Mouse (Mus musculus) heart, postnatal 36 days (tissue): Measurements from ENCODE around the gene Mblac2. TPM values are rescaled to one million over a fixed set of nuclear protein-coding genes. Genes with fewer than 3 reads are reported as not detected.

Source experiments
- DNase-seq, 2 experiments: peaks; one replicate each; pipeline ENCODE4 v3.0.0; 2021 to 2022
- intact Hi-C: fragments of 180-260 bp; cut with DNase I; formaldehyde crosslinking; loops from one replicate; pipeline ENCODE4 v1.15.1; 2025
- total RNA-seq, 2 experiments: library from RNA; stranded (reverse); gene quantifications; 2 replicates each; pipeline ENCODE4 v1.2.3; 2021

Gene Mblac2
- total RNA-seq, 2 experiments from 2014 or later: 2.8 to 4.9 TPM

GRCm38 (mm10) chr13:81730362-81730761 lies 19.2 kb downstream of the Mblac2 start:
- no peak for DNase-seq
- intact Hi-C loops: no loop called here

GRCm38 (mm10) chr13:81736606-81737005 lies 25.5 kb downstream of the Mblac2 start:
- DNase-seq: no peak
- intact Hi-C loops: no loop called here

- DNase-seq: no peak
- intact Hi-C loops: no loop called here
These were observed 29.8 kb downstream of the Mblac2 start for GRCm38 (mm10) chr13:81740898-81741297.

GRCm38 (mm10) chr13:81743391-81744091 lies 32.4 kb downstream of the Mblac2 start:
- no peak for DNase-seq
- intact Hi-C loops: no loop called here

- intact Hi-C loops: no loop called here
- DNase-seq: no peak
These were observed 32.9 kb downstream of the Mblac2 start for GRCm38 (mm10) chr13:81744092-81744396.

GRCm38 (mm10) chr13:81754878-81755277 lies 43.7 kb downstream of the Mblac2 start:
- DNase-seq: peak in 1 of 2 experiments; percentile 12
- intact Hi-C loops: no loop called here

GRCm38 (mm10) chr13:81755324-81755723 lies 44.2 kb downstream of the Mblac2 start:
- intact Hi-C loops: no loop called here
- no peak for DNase-seq

- intact Hi-C loops: no loop called here
These were observed 46.0 kb downstream of the Mblac2 start for GRCm38 (mm10) chr13:81757058-81757660.

GRCm38 (mm10) chr13:81760379-81760778 lies 49.2 kb downstream of the Mblac2 start:
- intact Hi-C loops: loop anchor here (5.0 to 10.0 kb wide), 4 partner anchors 48 to 896 kb away; partner anchors contain the start of genes Lysmd3, Mblac2 and Polr3g
- peak; percentile 28 to 37 for DNase-seq

More at GRCm38 (mm10) chr13:81757058-81757660, 46.0 kb downstream of the Mblac2 start:
- peak in 1 of 2 experiments; percentile 20 for DNase-seq

GRCm38 (mm10) chr13:81761566-81762186 lies 50.5 kb downstream of the Mblac2 start:
- intact Hi-C loops: loop anchor here (1.0 to 10.0 kb wide), 5 partner anchors 49 to 897 kb away; partner anchors contain the start of genes Lysmd3, Mblac2 and Polr3g
- no peak for DNase-seq

GRCm38 (mm10) chr13:81764173-81764572 lies 53.0 kb downstream of the Mblac2 start:
- intact Hi-C loops: loop anchor here (5.0 to 10.0 kb wide), 4 partner anchors 52 to 899 kb away; partner anchors contain the start of genes Lysmd3, Mblac2 and Polr3g

GRCm38 (mm10) chr13:81767038-81767659 lies 56.0 kb downstream of the Mblac2 start:
- intact Hi-C loops: loop anchor here (10.0 kb wide), 1 partner anchor 902 kb away; no protein-coding TSS in a partner anchor
- peak; percentile 47 to 76 for DNase-seq

More at GRCm38 (mm10) chr13:81764173-81764572, 53.0 kb downstream of the Mblac2 start:
- no peak for DNase-seq

- DNase-seq: no peak
- intact Hi-C loops: no loop called here
These were observed 65.1 kb downstream of the Mblac2 start for GRCm38 (mm10) chr13:81776217-81776616.

- intact Hi-C loops: loop anchor here (5.0 to 10.0 kb wide), 4 partner anchors 70 to 1872 kb away; partner anchors contain the start of genes Arrdc3, Mblac2 and Polr3g
- no peak for DNase-seq
These were observed 71.3 kb downstream of the Mblac2 start for GRCm38 (mm10) chr13:81782475-81782874.

GRCm38 (mm10) chr13:81782971-81783404 lies 71.8 kb downstream of the Mblac2 start, which contains the start of gene Cetn3:
Cetn3 (plus strand) TSS chr13:81783077.
- intact Hi-C loops: loop anchor here (1.0 to 10.0 kb wide), 5 partner anchors 71 to 1872 kb away; partner anchors contain the start of genes Arrdc3, Lysmd3, Mblac2 and Polr3g
- peak in 1 of 2 experiments; percentile 85 for DNase-seq

- intact Hi-C loops: loop anchor here (1.0 to 10.0 kb wide), 5 partner anchors 71 to 1871 kb away; partner anchors contain the start of genes Arrdc3, Lysmd3, Mblac2 and Polr3g
- DNase-seq: peak; percentile 96
These were observed 72.5 kb downstream of the Mblac2 start for GRCm38 (mm10) chr13:81783405-81784342.

GRCm38 (mm10) chr13:81785766-81786480 lies 74.8 kb downstream of the Mblac2 start:
- no peak for DNase-seq
- intact Hi-C loops: loop anchor here (10.0 kb wide), 3 partner anchors 901 to 1869 kb away; partner anchors contain the start of gene Arrdc3

GRCm38 (mm10) chr13:81790160-81790559 lies 79.0 kb downstream of the Mblac2 start:
- DNase-seq: no peak

More at GRCm38 (mm10) chr13:81790160-81790559, 79.0 kb downstream of the Mblac2 start:
- intact Hi-C loops: no loop called here
